Mouse (Mus musculus) adrenal gland (tissue): Measurements from ENCODE around the gene Tctn1.

ENCODE experiments used
- intact Hi-C: fragments of 180-260 bp; cut with DNase I; formaldehyde crosslinking; loops from one replicate; pipeline ENCODE4 v1.15.1; 2025

Gene Tctn1

DNA sequence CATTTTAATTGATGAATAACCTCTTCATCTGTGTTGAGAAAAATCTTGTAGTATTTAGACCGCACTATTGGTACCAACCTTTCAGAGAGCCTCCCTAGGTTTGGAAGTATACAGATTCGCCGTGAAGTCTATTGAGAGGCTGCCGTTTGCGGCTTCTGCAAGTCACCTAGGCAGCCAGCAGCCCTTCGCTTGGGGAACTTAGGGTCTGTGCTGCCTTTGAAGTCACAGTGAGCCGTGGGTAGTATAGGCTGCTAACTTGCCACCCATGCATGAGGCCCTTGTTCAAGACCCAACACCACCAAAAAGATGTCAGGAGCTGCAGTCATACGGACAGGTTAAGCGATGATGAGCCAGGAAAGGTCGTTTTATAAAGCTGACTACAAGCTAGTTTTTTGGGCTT, 21.9 kb upstream of the Tctn1 start:
- intact Hi-C loops = loop anchor here (5.0 kb wide), 1 partner anchor 36 kb away; no protein-coding TSS in a partner anchor

DNA sequence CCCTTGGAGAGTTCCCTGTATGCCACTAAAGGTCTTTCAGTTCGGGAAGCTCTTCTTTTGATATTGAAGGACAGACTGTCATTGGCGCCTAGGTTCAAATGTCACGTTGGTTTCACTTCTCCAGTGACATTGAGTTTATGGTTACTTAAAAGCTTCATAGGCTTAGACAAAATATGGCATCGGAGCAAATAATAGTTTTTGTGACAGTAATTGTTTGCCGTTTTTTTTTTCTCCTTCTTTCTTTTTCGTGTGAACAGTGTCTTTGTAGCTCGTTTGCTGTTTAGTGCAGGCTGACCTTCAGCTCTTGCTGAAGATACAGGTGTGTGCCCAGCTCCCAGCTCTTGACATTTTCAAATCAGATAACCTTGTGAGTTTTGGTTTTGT, 21.5 kb upstream of the Tctn1 start:
- intact Hi-C loops = loop anchor here (5.0 kb wide), 1 partner anchor 37 kb away; no protein-coding TSS in a partner anchor

DNA sequence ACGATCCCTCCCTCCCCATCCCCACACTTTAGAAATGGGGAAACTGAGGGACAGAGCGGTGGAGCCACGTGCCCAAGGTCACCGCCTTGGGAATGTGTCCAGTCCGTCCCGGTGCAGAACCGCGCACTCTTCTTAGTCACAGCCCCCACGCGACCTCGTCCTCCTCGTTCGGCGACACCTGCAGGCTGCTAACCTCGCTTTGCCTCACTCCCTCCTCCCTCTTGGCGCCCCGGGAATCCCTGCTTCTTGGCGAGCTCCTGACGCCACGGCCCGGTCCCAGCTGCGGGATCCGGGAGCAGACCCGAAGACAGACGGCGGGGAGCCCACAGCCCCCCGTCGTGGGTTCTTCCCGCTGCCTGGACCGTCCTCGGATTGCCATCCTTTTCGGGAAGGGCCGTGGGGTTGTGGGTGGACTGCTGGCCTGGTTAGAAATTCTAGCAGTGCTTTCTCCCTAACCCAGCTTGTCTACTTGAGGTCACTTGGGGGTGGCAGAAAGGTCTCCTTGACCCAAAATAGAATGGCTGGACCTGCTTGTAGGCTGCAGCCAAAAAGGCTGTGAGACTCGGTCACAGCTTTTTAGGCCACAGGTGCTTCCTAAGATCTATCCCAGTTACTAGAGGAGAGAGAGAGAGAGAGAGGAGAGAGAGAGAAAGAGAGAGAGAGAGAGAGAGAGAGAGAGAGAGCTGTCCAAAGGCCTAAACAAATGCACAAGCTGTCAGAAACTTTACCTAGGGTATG, 20.9 kb upstream of the Tctn1 start:
- intact Hi-C loops = loop anchor here (5.0 kb wide), 1 partner anchor 37 kb away; no protein-coding TSS in a partner anchor

DNA sequence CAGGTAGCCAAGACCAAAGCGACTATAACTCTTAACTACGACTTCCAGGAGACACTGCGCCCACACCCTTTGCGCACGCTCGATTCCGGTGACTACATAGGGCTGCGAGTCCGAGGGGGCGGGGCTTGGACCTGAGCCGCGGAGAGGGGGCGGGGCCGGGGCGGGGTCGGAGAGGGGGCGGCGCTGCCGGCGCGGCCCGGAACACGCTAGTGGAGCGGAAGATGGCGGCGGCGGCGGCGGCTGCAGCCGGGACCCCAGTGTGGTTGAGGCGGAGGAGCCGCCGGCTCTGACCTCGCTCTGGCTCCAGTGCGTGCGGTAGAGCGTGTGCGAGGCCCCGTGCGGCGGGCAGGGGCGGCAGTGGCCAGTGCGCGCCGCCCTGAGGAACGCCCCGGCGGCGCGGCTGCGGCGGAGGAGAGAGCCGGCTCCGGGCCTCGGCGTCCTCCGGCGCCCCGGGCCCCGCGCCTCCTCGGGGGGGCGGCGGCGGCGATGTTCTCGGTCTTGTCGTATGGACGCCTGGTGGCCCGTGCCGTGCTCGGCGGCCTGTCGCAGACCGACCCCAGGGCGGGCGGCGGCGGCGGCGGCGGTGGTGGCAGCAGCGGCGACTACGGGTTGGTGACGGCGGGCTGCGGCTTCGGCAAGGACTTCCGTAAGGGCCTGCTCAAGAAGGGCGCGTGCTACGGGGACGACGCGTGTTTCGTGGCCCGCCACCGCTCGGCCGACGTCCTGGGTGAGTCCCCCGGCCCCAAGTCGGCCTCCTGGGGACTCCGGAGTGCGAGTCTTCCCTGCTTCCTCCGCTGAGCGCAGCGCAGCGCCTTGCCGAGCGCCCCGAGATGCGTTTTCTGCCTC, 20.1 kb upstream of the Tctn1 start, which contains the start of gene Pptc7:
TSS of gene Pptc7 (plus strand) at position 183 of the 846 bp plus-strand sequence.
- intact Hi-C loops = loop anchor here (5.0 kb wide), 1 partner anchor 38 kb away; no protein-coding TSS in a partner anchor

DNA sequence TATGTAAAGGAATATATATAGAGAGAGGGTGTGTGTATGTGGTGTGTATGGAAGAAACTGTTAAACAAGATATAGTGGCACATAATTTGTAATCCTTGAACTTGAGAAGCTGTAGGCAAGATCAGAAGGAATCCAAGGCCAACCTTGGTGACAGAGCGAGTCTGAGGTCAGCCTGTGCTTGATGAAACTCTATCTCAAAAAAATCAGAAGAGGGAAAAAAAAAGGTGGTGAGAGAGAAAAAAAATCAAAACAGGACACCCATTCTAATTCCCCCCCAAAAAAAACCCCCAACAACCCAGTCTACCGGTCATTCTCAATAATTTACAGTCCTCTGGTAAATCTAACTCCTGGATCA, 19.5 kb upstream of the Tctn1 start:
- intact Hi-C loops = no loop called here

DNA sequence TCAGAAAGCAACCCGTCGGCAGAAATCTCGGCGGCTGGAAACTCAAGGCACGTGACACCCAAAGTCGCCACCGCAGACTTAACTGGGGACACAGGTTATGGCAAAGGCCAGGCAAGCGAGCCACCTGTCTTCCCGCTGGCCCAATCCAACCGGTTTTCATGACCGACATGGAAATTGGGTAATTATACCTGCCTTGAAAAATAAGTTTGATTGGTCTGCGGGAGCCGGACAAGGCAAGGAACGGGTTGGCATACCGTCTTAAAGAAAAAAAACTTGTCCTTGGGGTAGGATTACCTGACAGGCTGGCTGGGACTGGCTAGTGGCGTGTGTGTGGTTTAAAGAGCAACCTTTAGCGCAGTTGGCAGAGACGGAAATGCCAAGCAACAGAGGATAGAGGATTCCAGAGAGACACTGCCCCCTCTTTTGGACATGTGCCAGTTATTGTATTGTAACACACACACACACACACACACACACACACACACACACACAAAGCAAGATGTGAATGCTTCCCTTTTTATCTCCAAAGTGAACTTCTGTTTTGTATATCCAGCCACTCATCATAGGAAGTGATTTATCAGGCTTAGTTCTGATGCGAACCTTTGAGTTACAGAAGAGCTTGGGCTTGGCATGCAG, 16.7 kb upstream of the Tctn1 start:
- intact Hi-C loops = no loop called here

DNA sequence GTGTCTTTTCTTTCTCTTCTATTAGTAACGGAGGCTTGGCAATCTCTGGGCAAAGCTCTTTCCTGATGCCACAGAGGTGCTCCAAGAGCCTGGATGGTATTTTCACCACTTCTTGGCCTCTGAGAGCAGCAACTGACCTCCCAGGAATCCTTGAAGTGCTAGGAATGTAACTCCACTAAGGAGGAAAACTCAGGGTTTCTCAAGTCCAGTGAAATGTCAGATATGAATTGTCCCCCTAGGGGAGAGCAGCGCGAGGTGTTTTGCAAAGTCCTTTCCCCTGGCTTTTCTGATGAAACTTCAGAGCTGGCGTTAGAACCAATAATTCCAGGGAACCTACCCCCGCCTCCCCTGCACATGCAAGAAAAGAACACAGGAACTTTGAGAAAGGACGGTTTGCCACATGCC, 16.2 kb upstream of the Tctn1 start:
- intact Hi-C loops = no loop called here

DNA sequence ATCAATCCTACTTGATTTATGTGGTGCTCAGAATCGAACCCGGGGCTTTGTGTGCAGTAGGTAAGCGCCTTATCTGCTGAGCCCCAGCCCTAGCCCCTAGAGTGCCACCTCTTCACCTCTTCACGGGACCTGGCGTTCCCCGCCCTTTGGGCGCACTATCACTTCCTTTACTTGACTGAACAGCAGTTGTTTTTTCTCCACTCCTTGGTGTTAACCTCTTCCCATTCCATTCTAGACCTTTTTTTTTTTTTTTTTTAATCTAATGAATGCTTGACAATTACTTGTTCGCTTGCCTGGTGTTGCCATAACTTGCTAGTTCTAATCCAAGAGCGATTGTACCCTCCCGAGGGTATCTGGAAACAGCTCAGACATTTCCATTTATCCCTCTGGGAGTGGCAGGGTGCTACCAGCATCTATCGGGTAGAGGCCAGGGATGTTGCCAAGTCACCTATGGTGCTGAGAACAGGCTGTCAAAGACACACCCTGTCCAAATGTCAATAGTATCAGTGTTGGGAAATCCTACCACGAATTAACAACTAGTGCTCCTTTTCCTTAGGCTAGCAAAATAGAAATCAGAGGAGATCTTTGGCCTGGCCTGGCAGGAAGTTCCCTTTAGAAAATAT, 15.7 kb upstream of the Tctn1 start:
- intact Hi-C loops = no loop called here

DNA sequence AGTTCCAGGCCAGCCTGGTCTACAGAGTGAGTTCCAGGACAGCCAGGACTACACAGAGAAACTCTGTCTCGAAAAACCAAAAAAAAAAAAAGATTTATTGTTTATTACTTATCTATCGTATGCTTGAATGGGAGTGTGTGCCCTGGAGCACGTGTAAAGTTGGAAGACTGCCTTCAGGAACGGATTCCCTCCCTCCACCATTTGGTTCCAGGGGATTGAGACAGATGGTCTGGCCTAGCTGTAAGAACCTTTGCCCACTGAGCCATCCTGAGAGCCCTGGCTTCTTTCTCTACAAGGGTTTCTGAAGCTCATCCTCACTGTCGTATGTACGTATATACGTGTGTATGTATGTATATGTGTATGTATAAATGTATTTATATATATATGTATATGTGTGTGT, 14.7 kb upstream of the Tctn1 start:
- intact Hi-C loops = no loop called here

DNA sequence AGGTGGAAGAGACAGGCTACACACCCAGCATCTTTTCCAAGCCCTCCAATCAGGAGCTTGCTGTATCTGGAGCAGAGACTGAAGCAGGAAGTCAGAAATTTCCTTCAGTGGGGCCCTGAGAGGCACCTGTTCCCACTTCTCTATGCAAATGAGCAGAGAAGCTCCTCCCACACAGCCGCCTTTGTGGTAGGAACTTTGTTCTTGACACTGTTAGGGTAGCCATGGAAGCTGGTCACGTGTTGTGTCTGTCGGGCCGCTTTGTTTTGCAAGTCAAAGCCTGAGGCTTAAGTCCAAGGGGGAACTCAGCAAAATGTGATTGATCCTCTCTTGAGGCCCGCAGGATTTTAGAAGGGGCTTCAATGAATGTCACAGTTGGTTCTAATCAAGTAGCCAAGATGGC, 10.5 kb upstream of the Tctn1 start:
- intact Hi-C loops = no loop called here

DNA sequence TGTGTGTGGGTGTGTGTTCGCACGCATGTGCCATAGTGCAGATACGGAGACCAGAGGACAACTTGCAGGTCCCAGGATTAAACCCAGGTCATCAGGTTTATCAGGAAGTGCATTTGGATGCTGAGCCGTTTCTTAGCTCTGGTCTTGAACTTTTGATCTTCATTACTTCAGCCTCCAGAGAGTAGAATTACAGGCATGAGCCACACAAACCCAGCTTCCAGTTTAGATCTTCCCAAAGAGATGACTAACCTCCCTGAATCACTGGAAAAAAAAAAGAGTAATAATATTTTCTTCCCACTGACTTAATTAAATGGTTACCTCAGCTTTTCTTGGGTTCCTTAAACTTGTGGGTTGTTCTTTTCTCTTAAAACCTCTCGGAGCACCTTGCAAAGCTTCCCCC, 8.6 kb upstream of the Tctn1 start:
- intact Hi-C loops = no loop called here

DNA sequence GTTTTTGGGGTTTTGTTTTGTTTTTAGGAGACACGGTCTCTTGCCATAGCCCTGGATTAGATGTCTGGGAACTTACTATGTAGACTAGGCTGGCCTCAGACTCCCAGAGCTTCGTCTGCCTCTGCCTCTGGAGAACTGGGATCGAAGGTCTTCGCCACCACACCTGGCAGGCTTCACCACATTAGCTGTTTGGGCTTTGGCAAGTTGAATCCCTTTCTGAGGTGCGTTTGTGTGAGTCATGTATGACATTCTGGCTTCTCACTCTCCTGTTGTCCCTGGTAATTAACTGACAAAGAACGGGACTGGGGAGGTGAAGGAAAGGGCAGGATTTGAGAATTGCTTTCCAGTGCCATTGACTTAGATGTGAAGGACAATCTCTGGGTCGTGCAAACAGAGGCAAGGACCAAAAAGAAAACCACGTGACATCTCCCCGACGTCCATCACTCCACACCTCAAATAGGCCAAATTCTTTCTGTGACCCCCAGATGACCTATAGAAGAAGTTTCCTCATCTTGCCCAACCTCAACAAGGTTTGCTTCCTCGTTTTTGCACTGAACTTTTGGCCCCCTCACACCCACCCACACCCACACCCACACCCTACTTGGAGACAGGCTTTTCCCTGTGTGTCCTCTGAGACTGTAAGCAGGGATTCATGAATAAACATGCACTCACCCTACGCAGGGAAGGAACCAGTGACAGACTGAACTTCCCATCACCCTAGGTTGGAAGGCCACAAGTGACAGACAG, 4.8 kb upstream of the Tctn1 start:
- intact Hi-C loops = loop anchor here (2.0 to 5.0 kb wide), 3 partner anchors 58 to 123 kb away; partner anchors contain the start of gene Arpc3

DNA sequence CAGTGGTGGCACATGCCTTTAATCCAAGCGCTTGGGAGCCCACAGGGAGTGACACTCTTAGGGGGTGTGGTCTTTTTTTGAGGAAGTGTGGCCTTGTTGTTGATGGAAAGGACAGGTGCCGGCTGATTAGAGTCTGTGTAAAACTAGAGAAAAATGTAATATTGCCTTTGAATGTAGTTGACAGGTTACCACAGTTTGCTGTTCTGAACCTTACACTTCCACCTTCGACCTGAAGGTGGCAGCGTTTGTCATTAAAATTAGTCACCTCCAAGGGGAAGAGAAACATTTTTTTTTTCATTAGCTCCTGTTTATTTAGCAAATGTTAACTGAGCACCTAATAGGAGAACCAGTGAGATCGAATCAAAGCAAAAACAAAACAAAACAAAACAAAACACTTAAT, 3.6 kb upstream of the Tctn1 start:
- intact Hi-C loops = loop anchor here (2.0 to 5.0 kb wide), 3 partner anchors 59 to 124 kb away; partner anchors contain the start of gene Arpc3

DNA sequence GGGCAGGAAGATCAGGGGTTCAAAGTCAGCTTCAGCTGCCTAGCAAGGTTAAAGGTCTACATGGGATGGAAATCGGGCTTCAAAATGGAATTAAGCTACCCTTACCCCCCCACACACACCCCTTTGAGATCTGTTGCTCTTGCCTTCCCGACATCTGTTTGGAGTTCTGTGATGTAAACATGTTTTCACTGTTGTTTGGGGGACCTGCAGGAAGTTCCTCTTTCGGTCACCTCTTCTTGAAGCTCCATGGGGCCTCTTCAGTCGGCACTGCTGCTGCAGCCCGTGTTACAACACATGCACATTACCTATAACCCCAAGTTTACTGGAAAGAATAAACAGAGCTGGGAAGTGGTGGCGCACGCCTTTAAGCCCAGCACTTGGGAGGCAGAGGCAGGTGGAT, 2.9 kb upstream of the Tctn1 start:
- intact Hi-C loops = loop anchor here (5.0 kb wide), 2 partner anchors 60 to 125 kb away; partner anchors contain the start of gene Arpc3

DNA sequence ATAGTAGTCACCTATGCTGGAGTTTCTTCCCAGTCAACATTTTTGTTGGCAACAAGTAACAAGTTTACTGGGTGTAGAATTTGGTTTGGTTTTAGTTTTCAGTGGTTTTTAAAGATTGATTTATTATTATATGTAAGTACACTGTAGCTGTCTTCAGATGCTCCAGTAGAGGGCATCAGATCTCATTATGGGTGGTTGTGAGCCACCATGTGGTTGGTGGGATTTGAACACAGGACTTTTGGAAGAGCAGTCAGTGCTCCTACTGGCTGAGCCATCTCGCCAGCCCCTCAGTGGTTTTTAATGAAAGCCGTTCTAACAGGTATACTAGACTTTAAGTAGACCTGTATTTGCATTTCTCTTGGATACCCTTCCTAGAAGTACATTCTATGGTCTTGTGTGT, 1.7 kb upstream of the Tctn1 start:
- intact Hi-C loops = loop anchor here (2.0 to 5.0 kb wide), 3 partner anchors 61 to 135 kb away; partner anchors contain the start of gene Arpc3

DNA sequence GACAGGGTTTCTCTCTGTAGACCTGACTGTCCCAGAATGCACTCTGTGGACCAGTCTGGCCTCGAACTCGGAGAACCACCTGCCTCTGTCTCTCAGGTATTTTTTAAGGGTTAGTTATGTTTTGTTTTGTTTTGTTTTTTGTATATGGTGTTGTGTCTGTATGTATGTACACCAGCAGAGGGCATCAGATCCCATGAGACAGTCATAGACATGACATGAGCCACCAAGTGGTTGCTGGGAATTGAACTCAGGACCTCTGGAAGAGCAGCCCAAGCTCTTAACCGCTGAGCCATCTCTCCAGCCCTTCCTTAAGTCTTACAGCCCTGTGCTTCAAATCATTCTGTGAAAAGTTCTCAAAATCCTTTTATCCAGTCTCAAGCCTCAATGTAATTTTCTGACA, 927 bp upstream of the Tctn1 start:
- intact Hi-C loops = loop anchor here (2.0 to 5.0 kb wide), 3 partner anchors 62 to 134 kb away; partner anchors contain the start of gene Arpc3

DNA sequence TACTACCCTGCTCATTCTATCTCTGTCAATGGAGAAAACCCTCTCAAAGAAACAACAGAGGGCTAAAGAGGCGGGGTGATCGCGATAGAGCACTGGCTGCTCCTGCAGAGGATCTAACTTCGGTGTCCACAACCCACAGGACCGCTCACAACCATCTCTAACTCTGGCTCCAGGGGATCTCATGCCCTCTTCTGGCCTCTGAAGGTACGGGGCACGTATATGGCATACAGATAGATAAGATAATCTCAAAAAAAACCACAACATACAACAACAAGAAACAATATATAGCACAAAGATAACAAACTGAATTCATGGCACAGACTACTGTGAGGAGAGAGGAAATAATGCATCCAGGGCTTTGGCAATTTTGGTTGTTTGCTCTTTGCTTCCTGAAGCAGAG, 2.2 kb downstream of the Tctn1 start:
- intact Hi-C loops = no loop called here

DNA sequence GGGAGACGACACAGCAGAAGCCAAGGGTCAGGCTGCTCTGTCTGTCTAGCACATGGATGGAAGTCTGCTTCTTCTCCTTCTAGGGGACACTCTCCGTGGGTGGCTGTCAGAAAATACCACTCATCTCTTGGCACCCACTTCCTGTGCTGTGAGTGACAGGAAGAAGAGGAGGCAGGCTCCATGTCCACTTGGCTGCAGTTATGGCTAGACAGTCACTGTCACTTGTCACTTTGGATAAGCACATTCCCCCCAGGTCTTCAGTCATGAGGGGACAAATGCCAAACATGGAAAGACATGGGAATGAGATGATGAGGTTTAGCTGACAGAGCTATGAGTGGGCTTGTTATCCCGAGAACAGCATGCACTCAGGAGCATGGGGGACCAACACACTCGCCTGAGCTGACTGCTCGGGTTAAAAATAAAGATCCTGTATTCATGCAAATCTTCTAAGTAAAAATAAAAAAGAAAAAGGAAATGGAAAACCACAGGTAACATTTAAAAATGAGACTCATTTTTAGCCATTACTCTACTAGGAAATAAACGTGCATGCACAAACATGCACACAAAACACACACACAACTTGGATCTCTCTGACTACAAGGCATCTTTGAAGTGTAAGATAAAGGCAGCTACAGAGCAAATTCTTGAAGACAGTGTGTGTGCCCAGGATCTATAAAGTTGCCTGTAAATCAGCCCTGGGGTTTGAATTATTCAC, 6.1 kb downstream of the Tctn1 start:
- intact Hi-C loops = no loop called here

DNA sequence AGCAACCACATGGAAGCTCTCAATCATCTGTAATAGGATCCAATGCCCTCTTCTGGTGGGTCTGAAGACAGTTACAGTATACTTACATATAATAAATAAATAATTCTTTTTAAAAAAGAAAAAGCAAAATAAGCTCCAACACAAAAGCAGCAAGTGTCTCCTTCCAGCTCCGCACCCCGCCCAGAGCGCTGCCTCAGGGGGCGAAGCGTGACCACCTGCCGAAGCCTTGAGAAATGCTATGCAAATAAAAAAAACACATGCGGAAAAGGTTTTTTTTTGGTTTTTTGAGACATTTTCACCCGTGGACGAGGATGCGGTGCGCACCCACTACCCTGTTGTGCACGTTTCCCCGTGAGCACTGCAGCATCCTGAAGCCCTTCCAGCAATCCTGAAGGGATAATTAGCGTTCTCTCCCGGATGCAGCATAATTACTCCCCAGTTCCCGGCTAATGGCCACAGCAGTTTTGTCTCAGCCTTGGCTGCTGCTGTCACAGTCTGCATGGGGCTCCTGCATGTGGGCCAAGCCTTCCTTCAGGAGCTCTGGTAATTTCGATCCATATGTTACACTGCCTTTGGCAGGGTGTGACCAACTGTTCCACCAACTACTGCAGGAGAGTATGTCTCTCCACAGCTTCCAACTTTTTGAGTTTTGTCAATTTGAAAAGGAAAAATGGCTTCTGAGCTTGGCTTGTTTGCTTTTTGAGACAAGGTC, 12.2 kb downstream of the Tctn1 start:
- intact Hi-C loops = no loop called here
